Mouse (Mus musculus): Measurements from ENCODE around the gene Bloc1s6.

Bloc1s6 gene

DNA sequence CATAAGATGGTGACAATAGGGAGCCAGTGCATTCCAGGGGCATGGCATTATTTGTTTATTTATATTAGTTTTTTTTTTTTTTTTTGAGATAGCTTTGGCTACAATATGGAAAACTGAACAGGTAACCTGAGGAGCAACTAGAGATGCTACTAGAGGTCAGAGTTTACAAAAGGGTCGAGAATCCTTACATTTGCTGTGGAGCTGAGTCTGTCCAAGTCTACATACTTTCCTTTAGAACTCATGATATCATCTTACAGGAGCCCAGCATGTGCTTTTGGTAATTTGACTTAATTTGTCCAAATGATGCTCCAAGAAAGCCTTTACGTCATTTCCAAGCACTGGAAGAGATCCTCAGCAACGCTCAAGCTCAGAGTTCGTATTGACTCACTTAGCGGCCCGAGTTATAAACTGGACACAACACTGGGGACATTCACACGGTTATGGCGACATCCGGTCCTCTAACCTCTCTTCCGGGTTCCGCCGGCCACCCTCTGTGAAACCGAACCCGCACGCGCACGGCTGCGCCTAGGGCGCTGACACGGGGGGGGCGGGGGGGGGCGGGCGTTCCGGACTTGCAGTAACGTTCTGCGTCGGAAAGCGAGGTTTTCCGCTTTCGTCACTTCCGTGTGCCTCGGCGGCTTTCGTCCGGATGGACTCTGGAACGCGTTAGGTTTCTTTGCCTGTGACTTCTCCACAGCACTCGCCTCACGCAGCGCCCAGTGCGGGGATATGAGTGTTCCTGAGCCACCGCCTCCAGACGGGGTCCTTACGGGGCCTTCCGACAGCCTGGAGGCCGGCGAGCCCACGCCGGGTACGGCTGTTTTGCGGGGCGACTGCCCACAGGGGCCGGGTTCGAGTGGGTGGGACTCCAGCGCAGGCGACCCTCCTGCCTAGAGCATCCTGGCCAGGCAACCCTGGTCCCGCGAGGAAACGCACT lies at the start of gene Bloc1s6:
Gene Bloc1s6, plus strand, starts transcription at position 610 of the 937 bp plus-strand sequence.
- DNase-seq (ENCODE audit: low read depth, low spot score): peak; percentile 90

DNA sequence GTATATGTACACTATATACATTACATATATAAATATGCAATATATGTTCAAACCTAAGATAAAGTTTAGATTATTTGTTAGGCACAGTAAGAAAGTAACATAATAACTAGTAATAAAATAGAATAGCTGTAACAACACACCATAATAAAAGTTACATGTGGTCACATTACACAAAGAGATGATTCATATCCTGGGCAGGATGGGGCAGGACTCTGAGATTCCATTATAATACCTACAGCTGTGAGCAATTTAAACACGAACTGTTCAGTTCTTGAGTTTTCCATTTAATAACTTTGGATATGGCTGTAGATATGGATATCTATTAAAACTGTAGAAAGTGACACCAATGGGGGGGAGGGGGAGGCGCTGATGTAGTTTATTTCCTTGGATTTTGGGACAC lies 40.8 kb upstream of the Bloc1s6 start:
- DNase-seq (ENCODE audit: low read depth, low spot score): no peak

DNA sequence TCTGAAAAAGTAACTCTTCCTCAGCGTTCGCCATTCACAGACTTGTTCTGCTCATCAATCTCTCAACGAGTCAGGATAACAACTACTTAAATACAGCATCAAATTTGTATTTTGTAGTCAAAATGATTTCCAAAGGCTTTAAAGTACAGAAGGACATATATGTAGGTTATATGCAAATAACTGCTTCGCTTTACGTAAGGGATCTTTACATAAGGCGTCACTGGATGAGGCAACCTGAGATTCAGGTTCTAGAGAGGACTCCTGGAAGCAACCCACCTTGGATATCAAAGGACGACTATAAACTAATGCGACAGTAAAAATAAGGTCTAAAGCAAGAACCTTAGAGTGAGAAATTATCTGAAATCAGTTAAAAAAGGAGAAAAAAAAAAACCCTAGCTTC lies 37.3 kb upstream of the Bloc1s6 start:
- no peak for DNase-seq (ENCODE audit: low read depth, low spot score)

DNA sequence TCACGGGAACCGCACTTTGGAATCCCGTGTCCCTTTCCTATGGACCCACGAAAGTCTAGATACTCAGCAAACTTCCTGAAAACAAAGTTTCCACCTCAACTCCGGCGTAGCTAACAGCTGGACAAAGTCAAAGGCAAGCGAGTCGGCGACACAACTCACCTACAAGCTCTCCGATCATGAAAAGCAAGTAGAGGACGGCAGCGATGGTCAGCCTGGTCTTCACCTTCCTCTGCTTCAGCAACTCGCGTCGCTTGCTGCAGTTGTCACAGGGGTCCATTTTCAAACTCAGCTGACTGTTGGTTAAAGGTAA lies 36.5 kb upstream of the Bloc1s6 start:
- DNase-seq (ENCODE audit: low read depth, low spot score): no peak

GRCm38 (mm10) chr2:122702181-122703036 lies 35.9 kb upstream of the Bloc1s6 start, which contains the start of gene Slc30a4:
Gene Slc30a4 (minus strand): TSS chr2:122702663.
- DNase-seq (ENCODE audit: low read depth, low spot score): no peak

GRCm38 (mm10) chr2:122704572-122704971 lies 33.7 kb upstream of the Bloc1s6 start:
- DNase-seq (ENCODE audit: low read depth, low spot score): no peak

DNA sequence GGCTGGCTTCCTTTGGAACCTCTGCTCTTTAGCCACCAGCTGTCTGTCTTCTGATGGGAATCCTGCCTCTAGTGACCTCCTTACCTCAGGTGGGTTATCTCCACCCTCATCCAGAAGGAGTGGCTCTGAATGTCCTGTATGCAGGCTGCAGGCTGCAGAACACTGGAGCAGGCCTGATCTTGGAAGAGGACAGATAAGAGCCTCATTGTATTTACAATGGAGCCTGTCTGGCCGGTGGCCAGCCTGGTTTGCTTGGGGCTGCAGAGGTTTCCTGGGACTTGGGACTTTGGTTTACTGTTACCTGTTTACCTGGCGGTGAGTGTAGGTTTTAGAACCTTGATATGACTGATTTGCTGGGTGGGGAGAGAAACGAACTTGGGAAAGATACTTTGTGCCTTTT lies 30.2 kb upstream of the Bloc1s6 start:
- no peak for DNase-seq (ENCODE audit: low read depth, low spot score)

DNA sequence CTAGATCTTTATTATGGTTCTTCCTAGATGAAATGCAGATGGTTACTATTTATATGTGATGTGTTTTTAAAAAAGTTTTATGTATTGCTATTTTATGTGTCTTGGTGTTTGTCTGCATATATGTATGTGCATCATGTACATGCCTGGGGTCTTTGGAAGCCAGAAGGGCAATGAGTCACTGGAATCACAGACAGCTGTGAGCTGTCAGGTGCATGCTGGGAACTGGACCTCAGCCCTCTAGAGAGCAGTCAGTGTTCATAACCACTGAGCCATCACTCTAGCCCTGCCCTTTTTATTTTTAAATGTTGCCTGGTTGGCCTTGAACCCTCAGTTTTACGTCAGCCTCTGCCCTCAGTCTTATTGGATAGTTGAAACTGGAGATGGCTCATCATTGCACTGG lies 29.1 kb upstream of the Bloc1s6 start:
- DNase-seq (ENCODE audit: low read depth, low spot score): no peak

GRCm38 (mm10) chr2:122711911-122712310 lies 26.4 kb upstream of the Bloc1s6 start:
- no peak for DNase-seq (ENCODE audit: low read depth, low spot score)

DNA sequence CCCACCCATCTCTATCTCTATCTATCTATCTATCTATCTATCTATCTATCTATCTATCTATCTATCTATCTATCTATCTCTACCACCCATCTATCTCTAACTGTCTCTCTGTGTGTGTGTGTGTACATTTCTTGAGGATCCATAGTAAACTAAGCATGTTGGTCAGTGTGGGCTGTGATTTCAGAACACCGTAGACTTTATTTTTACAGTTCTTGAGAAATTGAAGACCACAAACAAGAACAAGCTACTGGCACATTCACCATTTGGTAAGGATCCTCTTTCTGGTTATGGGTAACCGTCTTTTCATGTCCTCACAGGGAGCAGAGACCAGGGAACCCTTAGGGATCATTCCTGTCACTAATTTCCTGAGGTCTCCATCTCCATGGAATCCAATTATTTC lies 25.5 kb upstream of the Bloc1s6 start:
- no peak for DNase-seq (ENCODE audit: low read depth, low spot score)

DNA sequence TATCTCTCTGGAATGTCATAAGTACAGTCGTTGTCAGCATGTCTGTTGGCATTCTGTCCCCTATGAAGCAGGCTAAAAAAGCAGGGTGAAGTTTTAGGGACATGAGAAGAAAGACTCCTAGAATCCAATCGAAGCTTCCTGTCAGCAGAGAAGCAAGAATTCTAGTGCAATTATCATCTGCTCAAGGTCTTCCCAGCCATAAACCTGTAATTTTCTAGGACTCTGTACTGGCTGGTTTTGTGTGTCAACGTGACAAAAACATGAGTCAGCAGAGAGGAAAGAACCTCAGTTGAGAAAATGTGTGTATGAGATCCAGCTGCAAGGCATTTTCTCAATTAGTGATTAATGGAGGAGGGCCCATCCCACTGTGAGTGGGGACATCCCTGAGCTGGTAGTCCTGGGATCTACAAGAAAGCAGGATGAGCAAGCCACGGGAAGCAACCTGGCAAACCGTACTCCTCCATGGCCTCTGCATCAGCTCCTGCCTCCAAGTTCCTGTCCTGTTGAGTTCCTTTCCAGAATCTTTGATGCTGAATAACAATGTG lies 23.1 kb upstream of the Bloc1s6 start:
- DNase-seq (ENCODE audit: low read depth, low spot score): no peak

DNA sequence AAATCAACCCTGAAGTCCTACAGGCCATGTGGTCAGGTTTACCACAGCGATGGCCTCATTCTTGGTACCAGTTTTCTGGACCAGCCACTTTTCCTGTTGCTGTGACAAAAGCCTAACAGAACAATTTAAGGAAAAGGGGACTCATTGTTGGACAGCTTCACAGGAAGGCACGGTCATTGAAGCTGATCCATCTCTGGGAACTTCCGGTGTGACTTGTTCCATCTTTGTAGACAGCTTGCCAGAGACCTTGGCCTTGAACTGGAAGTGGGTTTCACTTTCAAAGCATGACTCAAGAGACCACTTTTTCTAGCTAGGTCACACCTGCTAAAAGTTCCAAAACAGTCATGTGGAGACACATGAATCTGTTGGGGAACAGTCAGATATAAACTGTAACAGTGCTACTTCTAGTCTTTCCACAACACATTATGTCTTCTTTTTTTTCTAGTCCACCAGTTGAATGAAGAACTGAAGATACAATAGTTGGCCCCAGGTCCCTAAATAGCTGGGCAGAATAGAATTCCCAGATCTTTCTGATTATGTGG lies 21.9 kb upstream of the Bloc1s6 start:
- no peak for DNase-seq (ENCODE audit: low read depth, low spot score)

GRCm38 (mm10) chr2:122719232-122719631 lies 19.1 kb upstream of the Bloc1s6 start:
- no peak for DNase-seq (ENCODE audit: low read depth, low spot score)

DNA sequence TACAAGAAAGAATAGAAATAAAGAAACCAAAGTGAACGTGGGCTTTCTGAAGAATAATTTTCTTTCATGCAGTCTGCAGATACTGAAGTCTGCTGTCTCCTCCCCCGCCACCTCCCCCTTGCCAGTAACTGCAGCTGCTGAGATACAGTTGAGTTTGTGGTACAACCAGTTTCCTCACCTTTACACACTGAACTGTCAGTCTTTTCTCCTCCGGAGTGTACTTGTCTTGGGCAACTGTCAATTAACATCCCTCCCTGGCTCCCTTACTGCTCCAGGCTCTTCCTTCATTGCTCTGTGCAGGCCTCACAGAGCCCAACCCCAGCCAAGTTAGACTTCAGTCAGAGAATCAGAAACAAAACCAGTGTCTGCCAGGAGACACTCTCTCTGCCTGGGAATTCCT lies 17.7 kb upstream of the Bloc1s6 start:
- no peak for DNase-seq (ENCODE audit: low read depth, low spot score)

- no peak for DNase-seq (ENCODE audit: low read depth, low spot score)
Observed at GRCm38 (mm10) chr2:122725604-122726003, 12.7 kb upstream of the Bloc1s6 start.

DNA sequence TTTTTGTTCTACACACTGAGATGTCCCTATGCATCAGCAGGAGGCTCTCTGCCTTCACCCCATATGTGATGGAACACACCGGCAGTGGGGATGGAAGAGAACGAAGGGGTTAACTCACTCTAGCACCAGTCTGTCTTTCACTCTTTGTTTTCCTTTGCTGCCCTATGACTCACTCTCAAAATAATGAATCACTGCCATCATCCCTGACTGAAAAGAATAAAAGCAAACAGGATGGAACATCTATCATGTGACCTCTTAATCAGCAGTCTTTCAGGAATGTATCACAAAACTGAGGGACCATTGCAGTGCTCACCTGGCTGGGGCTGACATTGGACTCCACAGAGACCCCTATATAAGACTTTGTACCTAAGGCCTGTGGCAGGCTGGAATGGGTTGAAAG lies 6.8 kb upstream of the Bloc1s6 start:
- DNase-seq (ENCODE audit: low read depth, low spot score): no peak

DNA sequence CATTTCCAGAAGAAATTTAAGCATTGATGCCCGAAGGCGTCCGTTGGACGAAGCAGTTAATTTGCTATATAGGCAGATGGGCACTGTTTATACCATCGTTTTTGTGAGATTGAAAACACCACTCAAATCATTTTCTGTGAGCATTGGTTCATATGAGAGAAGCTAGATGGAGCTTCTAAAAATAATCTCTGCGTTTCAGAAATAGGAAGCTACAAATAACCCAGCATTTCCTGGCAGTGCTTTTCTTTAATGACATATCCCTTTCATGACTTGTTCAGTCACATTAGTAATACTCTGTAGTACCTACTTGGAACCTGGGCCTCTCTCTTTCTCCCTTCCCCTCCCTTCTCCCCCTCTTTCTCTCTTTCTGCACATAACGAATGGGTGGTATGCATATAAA lies 720 bp downstream of the Bloc1s6 start:
- DNase-seq (ENCODE audit: low read depth, low spot score): no peak

GRCm38 (mm10) chr2:122746461-122746860 lies 8.2 kb downstream of the Bloc1s6 start:
- no peak for DNase-seq (ENCODE audit: low read depth, low spot score)

DNA sequence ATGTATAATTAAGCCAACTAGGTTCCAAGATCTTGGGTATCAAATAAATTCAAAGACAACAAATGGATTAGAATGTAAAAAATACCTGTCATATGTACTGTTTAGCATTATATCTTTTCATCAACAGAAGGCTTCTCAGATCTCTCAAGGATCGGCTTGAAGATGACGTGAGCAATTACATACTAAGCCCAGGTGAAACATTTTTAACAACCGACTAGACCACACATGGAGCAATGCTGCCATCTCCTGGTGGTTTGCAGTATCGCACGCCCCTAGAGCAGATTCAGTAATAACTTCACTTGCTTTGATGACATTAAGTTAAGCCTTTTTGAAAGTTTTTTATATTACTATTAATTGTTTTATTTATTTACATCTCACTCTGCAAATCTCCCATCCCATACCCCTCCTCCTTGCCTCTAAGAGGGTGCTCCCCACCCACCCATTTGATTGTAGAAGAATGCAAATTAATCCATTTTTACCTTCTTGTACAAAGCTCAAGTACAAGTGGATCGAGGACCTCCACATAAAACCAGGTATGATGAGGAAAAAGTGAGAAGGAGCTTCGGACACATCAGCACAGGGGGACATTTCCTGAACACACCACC lies 15.5 kb downstream of the Bloc1s6 start:
- peak; percentile 46 for DNase-seq (ENCODE audit: low read depth, low spot score)

- DNase-seq (ENCODE audit: low read depth, low spot score): no peak
Observed at GRCm38 (mm10) chr2:122759791-122760190, 21.5 kb downstream of the Bloc1s6 start.

- no peak for DNase-seq (ENCODE audit: low read depth, low spot score)
Observed at GRCm38 (mm10) chr2:122762991-122763390, 24.7 kb downstream of the Bloc1s6 start.

DNA sequence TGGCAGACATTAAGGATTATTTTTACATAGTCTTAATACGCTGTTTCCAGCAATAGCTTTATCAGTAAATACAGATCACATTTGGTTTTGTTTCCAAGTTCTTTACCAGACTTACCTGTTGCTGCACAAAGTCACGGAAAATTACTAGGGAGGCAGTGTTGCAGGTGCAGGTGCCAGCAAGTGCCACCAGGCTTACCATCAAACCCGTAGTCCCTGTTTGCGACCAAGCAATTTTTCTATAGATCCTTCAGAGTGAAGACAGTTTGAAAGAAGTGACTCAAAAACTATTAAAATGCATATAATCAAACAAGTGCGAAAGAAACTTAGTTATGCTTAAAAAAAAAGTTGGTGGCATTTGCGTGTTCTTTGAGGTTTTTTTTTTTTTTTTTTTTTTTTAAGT lies 26.2 kb downstream of the Bloc1s6 start:
- no peak for DNase-seq (ENCODE audit: low read depth, low spot score)

Measured in brain, embryonic 18.5 days (tissue).